Mouse (Mus musculus): ENCODE results near the gene Dock4. TPM values are rescaled to one million over a fixed set of nuclear protein-coding genes. Genes with fewer than 3 reads are reported as not detected.

Gene Dock4
- total and polyA plus RNA-seq, 3 experiments = 0.26 to 0.67 (median 0.38) TPM

DNA sequence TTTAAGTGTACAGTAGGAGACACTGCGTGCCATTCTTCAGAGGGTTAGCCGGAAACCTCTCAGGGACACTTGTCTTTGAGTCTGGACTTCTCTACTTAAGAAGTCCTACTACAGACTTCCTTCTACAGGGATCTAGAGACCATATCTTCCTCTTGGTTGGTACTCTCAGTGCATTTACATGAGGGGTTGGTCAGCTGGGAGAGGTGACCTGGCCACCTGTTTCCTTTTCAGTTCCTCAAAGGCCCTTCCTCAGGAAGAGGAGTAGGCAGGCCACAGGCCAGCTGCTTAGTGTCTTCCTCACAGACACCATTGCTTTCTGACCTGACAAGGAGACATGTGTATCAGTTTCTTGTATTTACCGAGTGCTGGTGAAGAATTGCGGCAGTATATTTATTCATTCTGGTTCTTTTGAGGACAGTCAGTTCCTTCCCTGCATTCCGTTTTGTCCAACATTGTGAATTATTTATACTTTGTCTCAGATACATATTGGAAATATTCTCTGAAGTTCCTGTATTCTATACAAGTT, 380.2 kb downstream of the Dock4 start:
- H3K4me1 ChIP-seq (ENCODE audit: control insufficient read depth in 1 of 2, insufficient read depth in 2 of 2) = peaks cover 3 to 6% of the 10 kb centered on the region in 2 experiments; a peak in 3 of 4 replicates
- dilution Hi-C loops (cut with MboI; ENCODE audit: extremely low pct_ligation_motif_present, extremely low pct_unique_long_range_greater_than_20kb, low sequenced_read_pairs) = no loop called here
- H3K4me2 ChIP-seq (ENCODE audit: insufficient read depth, low read depth, poor library complexity, severe bottlenecking) = no peak overlapping the region
- H3K4me3 ChIP-seq (replicated peaks in 1 of 3; ENCODE audit: low read depth in 2 of 3, low read length in 2 of 3, poor library complexity in 1 of 3) = no peak overlapping the region
- no peaks in the 10 kb centered on the region for H3K27me3 ChIP-seq (replicated peaks)
- 0 out of 2 replicates have a peak, but pooled peaks have one; percentile 23 for TF ChIP-seq IRF4 (IDR thresholded peaks at IDR 0.05; ENCODE audit: low read depth, low read length)
- TF ChIP-seq MXI1 (IDR thresholded peaks at IDR 0.05; ENCODE audit: low read depth, low read length) = no peak
- TF ChIP-seq SIN3A (IDR thresholded peaks at IDR 0.05; ENCODE audit: low read length) = no peak
- peak; percentile 60; the same call in 1 of the 2 replicates for TF ChIP-seq EP300 (IDR thresholded peaks at IDR 0.05; ENCODE audit: low read length)
- no peak for TF ChIP-seq SMC3 (IDR thresholded peaks at IDR 0.05; ENCODE audit: low read depth, low read length)
- peak; percentile 40; the same call in 1 of the 2 replicates for TF ChIP-seq TCF12 (IDR thresholded peaks at IDR 0.05; ENCODE audit: low read depth, low read length)
- TF ChIP-seq ZKSCAN1 (IDR thresholded peaks at IDR 0.05; ENCODE audit: borderline replicate concordance, low read depth, low read length) = no peak
- no peaks in the 10 kb centered on the region for H3K9me3 ChIP-seq (replicated peaks; ENCODE audit: low read length)
- in situ Hi-C loops (cut with MboI; ENCODE audit: low pct_ligation_motif_present, low pct_unique_long_range_greater_than_20kb, low sequenced_read_pairs) = loop anchor here (5.0 to 25.0 kb wide), 3 partner anchors 386 to 661 kb away; partner anchors contain the start of gene Lrrn3
- no peak overlapping the region for H3K9ac ChIP-seq (ENCODE audit: insufficient read depth, low read depth)
- no peak overlapping the region for H3K27ac ChIP-seq (ENCODE audit: insufficient read depth, low read depth)
- H3K36me3 ChIP-seq (replicated peaks in 1 of 2; ENCODE audit: control insufficient read depth in 1 of 2, insufficient read depth in 1 of 2, low read length in 1 of 2) = no peaks in the 10 kb centered on the region
- H3K79me2 ChIP-seq (replicated peaks; ENCODE audit: control insufficient read depth, extremely low read depth, insufficient read depth, poor library complexity, severe bottlenecking) = no peaks in the 10 kb centered on the region
- no peak for DNase-seq (ENCODE audit: extremely low read depth)

DNA sequence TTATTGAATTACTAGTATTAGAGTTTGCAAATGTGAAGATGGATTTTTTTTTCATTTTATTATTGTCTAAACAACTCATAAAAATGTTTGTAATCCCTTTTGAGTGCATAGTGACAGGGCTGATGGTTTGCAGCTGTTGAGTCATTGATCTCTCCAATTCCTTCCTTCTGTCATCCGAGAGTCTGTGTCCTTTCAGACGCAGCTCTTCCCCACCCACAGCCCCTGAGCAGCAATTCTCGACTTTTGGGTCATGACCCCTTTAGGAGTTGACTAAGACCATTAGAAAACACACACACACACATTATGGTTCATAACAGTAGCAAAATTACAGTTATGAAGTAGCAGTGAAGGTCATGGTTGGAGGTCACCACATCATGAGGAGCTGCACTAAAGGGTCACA, 380.7 kb downstream of the Dock4 start:
- Histone ChIP-seq H3K4me2 (ENCODE audit: insufficient read depth, low read depth, poor library complexity, severe bottlenecking) (no peak overlapping the region), H3K27ac (ENCODE audit: insufficient read depth, low read depth) (no peak overlapping the region), H3K36me3 (replicated peaks in 1 of 2; ENCODE audit: control insufficient read depth in 1 of 2, insufficient read depth in 1 of 2, low read length in 1 of 2) (no peaks in the 10 kb centered on the region), H3K4me1 (ENCODE audit: control insufficient read depth in 1 of 2, insufficient read depth in 2 of 2) (peaks cover 3 to 6% of the 10 kb centered on the region in 2 experiments; a peak in 3 of 4 replicates), H3K9me3 (replicated peaks; ENCODE audit: low read length) (no peaks in the 10 kb centered on the region), H3K4me3 (replicated peaks in 1 of 3; ENCODE audit: low read depth in 2 of 3, low read length in 2 of 3, poor library complexity in 1 of 3) (no peak overlapping the region), H3K27me3 (replicated peaks) (no peaks in the 10 kb centered on the region), H3K79me2 (replicated peaks; ENCODE audit: control insufficient read depth, extremely low read depth, insufficient read depth, poor library complexity, severe bottlenecking) (no peaks in the 10 kb centered on the region), H3K9ac (ENCODE audit: insufficient read depth, low read depth) (no peak overlapping the region)
- DNase-seq (ENCODE audit: extremely low read depth) = no peak
- dilution Hi-C loops (cut with MboI; ENCODE audit: extremely low pct_ligation_motif_present, extremely low pct_unique_long_range_greater_than_20kb, low sequenced_read_pairs) (no loop called here), in situ Hi-C loops (cut with MboI; ENCODE audit: low pct_ligation_motif_present, low pct_unique_long_range_greater_than_20kb, low sequenced_read_pairs) (loop anchor here (5.0 to 25.0 kb wide), 3 partner anchors 386 to 661 kb away; partner anchors contain the start of gene Lrrn3)
- TF ChIP-seq KAT2A (IDR thresholded peaks at IDR 0.05; ENCODE audit: insufficient replicate concordance, low read length) = no peak
- no peak for TF ChIP-seq USF1 (IDR thresholded peaks at IDR 0.05; ENCODE audit: low read depth, low read length)

DNA sequence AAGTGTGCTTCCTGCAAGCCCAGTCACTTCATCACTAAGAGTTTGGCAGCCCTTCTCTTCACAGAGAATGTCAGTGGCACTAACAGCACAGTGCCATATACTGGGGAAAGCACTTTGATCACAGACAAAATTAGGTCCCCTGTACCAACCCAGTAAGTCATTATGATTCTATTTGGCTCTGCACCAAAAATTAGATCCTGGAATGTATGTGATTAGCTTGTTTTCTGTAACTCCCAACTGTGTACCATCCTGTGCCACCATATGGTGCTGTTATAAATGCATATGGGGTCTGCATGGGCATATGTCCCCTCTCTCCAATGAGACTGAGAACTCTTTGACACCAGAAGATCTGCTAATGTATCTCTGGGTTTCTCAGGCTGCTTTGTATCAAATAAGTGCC, 382.3 kb downstream of the Dock4 start:
- H3K79me2 ChIP-seq (replicated peaks; ENCODE audit: control insufficient read depth, extremely low read depth, insufficient read depth, poor library complexity, severe bottlenecking) = no peaks in the 10 kb centered on the region
- no peak overlapping the region for H3K4me2 ChIP-seq (ENCODE audit: insufficient read depth, low read depth, poor library complexity, severe bottlenecking)
- dilution Hi-C loops (cut with MboI; ENCODE audit: extremely low pct_ligation_motif_present, extremely low pct_unique_long_range_greater_than_20kb, low sequenced_read_pairs) (no loop called here), in situ Hi-C loops (cut with MboI; ENCODE audit: low pct_ligation_motif_present, low pct_unique_long_range_greater_than_20kb, low sequenced_read_pairs) (loop anchor here (5.0 to 25.0 kb wide), 3 partner anchors 384 to 659 kb away; partner anchors contain the start of gene Lrrn3)
- no peak overlapping the region for H3K4me3 ChIP-seq (replicated peaks in 1 of 3; ENCODE audit: low read depth in 2 of 3, low read length in 2 of 3, poor library complexity in 1 of 3)
- DNase-seq (ENCODE audit: extremely low read depth) = no peak
- H3K36me3 ChIP-seq (replicated peaks in 1 of 2; ENCODE audit: control insufficient read depth in 1 of 2, insufficient read depth in 1 of 2, low read length in 1 of 2) = no peaks in the 10 kb centered on the region
- H3K27me3 ChIP-seq (replicated peaks) = no peaks in the 10 kb centered on the region
- TF ChIP-seq ELF1 (IDR thresholded peaks at IDR 0.05; ENCODE audit: low read depth, low read length) (no peak), ZMIZ1 (IDR thresholded peaks at IDR 0.05; ENCODE audit: low read depth, low read length) (no peak), GABPA (IDR thresholded peaks at IDR 0.05; ENCODE audit: insufficient replicate concordance, low read depth, low read length) (no peak), TCF12 (IDR thresholded peaks at IDR 0.05; ENCODE audit: low read depth, low read length) (no peak), CHD2 (IDR thresholded peaks at IDR 0.05; ENCODE audit: low read length) (no peak), IRF4 (IDR thresholded peaks at IDR 0.05; ENCODE audit: low read depth, low read length) (no peak), NRF1 (IDR thresholded peaks at IDR 0.05; ENCODE audit: low read depth, low read length) (no peak), E2F4 (IDR thresholded peaks at IDR 0.05; ENCODE audit: insufficient replicate concordance, low read depth, low read length) (no peak), RAD21 (IDR thresholded peaks at IDR 0.05; ENCODE audit: low read depth, low read length) (no peak), TBP (conservative IDR thresholded peaks at IDR 0.05; ENCODE audit: low read depth, low read length) (no peak), MAFK (IDR thresholded peaks at IDR 0.05; ENCODE audit: insufficient replicate concordance, low read length) (no peak), POLR2A (IDR thresholded peaks at IDR 0.05; ENCODE audit: low read depth, low read length) (no peak), KAT2A (IDR thresholded peaks at IDR 0.05; ENCODE audit: insufficient replicate concordance, low read length) (no peak), EP300 (IDR thresholded peaks at IDR 0.05; ENCODE audit: low read length) (no peak), ZNF384 (IDR thresholded peaks at IDR 0.05; ENCODE audit: low read depth, low read length) (no peak), USF1 (IDR thresholded peaks at IDR 0.05; ENCODE audit: low read depth, low read length) (no peak), PAX5 (IDR thresholded peaks at IDR 0.05; ENCODE audit: low read length) (no peak), HCFC1 (IDR thresholded peaks at IDR 0.05; ENCODE audit: low read depth, low read length) (no peak)
- no peaks in the 10 kb centered on the region for H3K9me3 ChIP-seq (replicated peaks; ENCODE audit: low read length)
- H3K4me1 ChIP-seq (ENCODE audit: control insufficient read depth in 1 of 2, insufficient read depth in 2 of 2) = peaks cover 3 to 6% of the 10 kb centered on the region in 2 experiments; a peak in 3 of 4 replicates
- H3K9ac ChIP-seq (ENCODE audit: insufficient read depth, low read depth) = no peak overlapping the region
- no peak overlapping the region for H3K27ac ChIP-seq (ENCODE audit: insufficient read depth, low read depth)

Measured in CH12.LX (cell line).